Mouse (Mus musculus): ENCODE data around the gene Ltb.

Gene Ltb

DNA sequence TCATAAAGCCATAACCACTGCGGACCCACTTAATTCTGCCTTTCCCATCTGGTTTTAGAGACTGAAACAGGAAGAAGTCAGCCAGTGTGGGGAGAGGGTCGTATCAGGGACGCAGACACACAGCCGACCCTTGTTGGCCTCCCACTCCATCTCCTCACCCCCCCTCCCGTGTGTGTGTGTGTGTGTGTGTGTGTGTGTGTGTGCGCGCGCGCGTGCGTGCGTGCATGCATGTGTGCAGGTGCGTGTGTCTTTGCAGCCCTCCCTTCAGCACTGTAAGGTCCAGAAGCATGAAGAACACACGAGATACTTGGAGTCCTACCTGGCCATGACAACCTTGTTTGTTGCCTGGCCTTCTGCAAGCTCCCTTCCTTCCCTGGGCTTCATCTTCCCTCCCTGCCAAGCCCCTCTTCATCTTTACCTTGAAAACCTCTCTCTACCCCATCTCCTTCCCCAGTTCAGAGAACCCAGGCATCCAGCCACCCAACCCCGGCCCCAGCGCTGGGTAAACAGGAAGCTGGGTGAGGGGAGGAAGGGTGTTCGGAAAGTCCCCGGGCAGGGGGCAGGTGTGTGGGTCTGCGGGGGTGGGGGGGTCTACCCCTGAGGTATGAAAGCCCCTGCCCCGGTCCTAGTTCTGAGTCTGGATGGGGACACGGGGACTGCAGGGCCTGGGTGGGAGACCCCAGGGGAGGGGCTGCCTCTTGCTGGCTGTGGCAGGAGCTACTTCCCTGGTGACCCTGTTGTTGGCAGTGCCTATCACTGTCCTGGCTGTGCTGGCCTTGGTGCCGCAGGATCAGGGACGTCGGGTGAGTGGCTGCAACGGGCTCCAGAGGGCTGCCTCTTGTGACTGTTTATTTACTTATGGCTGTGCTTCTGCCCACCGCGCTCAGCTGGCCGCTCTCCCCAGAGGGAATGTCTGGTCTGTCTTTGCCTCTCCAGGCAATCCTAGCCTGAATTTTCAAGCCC is at the start of gene Ltb:
Ltb (plus strand) TSS at position 559 of the 963 bp plus-strand sequence.
- in situ Hi-C loops (cut with MseI, MboI) = no loop called here

DNA sequence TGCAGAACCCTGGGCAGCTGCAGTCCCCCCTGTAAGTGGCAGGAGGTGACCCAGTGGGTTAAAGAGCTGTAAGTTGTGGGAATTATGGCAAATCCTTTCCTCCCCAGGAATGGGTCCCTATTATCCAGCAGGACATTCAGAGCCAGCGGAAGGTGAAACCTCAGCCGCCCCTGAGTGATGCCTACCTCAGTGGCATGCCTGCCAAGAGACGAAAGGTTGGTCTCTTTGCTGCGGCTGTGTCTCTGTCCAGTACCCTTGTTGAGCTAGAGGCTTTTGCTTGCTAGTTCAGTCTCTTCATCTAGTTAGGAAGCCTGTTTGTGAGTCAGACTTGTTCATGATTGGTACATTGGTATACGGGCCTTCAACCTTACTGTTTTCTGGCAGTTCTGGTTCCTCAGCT is 48.1 kb upstream of the Ltb start:
- in situ Hi-C loops (cut with MseI, MboI) = no loop called here

- in situ Hi-C loops (cut with MseI, MboI) = no loop called here
Measured at GRCm38 (mm10) chr17:35147348-35147747, 46.9 kb upstream of the Ltb start.

- in situ Hi-C loops (cut with MseI, MboI) = no loop called here
Measured at GRCm38 (mm10) chr17:35147922-35148639, 46.2 kb upstream of the Ltb start.

GRCm38 (mm10) chr17:35152121-35152520 is 42.1 kb upstream of the Ltb start:
- in situ Hi-C loops (cut with MseI, MboI) = no loop called here

- in situ Hi-C loops (cut with MseI, MboI) = no loop called here
Measured at GRCm38 (mm10) chr17:35153077-35153476, 41.2 kb upstream of the Ltb start.

GRCm38 (mm10) chr17:35153931-35154330 is 40.3 kb upstream of the Ltb start:
- in situ Hi-C loops (cut with MseI, MboI) = no loop called here

DNA sequence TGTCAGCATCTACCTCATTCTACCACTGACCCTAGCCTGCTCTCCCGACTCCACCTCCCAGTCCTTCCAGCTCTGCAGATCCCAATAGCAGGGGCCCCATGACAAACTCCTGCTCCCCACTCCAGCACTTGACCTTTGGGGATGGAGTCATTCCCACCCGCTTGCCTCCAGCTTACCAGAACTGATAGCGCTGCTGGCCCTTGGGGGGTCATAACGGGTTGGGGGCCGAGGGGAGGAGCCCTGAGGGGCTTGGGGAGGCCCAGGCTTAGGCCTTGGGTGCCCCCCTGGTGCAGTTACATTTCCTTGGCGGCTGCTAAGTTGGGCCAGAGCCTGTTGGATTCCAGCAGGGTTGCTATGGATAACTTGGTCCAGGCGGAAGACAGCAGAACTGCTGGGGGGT is 39.6 kb upstream of the Ltb start:
- in situ Hi-C loops (cut with MseI, MboI) = no loop called here

GRCm38 (mm10) chr17:35155451-35155850 is 38.8 kb upstream of the Ltb start:
- in situ Hi-C loops (cut with MseI, MboI) = no loop called here

- in situ Hi-C loops (cut with MseI, MboI) = no loop called here
Measured at GRCm38 (mm10) chr17:35156461-35157200, 37.6 kb upstream of the Ltb start.

DNA sequence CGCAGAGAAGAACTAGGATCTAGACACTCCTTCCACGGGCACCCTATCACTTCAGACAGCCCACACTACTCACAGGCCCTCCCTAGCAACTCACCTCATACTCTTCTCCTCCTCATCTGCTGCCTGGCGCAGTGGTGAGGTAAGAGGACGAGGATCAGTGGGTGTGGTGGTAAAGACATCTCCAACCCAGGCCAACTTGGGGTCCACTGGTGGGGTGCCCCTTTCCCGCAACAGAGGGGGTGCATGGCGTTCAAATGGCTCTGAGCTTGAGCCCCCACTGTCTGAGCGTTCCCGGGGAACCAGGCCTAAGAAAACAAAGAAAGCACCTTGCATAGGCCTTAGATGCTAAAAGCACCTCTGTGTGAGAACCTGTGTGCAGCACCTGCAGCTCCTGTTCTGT is 37.0 kb upstream of the Ltb start:
- in situ Hi-C loops (cut with MseI, MboI) = no loop called here

GRCm38 (mm10) chr17:35157661-35158175 is 36.5 kb upstream of the Ltb start:
- in situ Hi-C loops (cut with MseI, MboI) = no loop called here

DNA sequence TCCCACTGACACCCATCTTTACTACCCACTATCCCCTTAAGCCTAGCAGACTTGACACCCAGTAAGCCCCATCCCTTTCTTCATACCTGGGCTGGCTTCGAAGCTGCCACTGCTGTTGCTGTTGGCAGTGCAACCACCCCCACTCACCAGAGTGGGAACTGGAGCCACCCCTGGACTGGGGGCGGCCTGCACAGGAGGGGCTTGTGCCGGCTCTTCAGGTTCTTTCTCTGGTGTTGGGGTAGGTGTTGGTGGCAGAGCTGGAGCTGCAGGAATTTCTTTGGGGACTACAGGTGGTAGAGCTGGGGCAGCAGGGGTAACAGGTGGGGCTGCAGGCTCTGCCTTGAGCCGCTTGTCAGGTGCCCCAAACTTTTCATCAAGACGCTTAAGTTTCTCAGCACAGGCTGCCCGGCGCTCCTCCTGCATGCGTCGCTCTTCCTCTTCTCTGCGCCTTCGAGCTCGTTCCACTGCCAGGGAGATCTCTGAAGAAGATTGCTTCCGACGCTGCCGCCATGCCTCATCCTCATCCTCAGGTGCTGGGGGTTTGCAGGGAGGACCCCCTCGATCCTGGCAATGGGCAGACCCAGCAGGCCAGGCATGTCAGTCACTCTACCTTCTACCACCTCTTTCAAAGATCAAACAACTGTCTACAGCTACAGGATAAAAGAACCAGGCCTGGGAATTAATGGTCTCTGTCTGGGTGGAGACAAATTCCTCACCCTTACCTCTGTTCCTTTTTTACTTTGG is 35.2 kb upstream of the Ltb start:
- in situ Hi-C loops (cut with MseI, MboI) = no loop called here

DNA sequence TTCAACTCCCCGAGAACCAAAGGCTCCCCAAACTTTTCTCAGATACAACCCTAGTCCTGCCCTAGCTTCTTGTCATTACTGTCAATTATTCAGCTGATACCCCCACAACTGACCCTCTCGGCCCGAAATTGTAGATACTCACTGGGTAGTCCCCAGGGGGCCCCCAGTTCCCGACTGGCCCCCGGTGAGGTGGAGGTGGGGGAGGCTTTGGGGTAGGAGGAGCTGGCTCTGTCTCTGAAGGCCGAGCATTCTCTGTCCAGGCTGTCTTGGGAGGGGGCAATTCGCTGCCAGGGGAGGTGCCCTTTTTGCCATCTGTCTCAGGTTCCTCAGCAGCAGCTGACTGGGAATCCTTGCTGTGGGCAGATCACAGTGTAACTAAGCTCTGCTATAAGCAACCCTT is 34.6 kb upstream of the Ltb start:
- in situ Hi-C loops (cut with MseI, MboI) = no loop called here

DNA sequence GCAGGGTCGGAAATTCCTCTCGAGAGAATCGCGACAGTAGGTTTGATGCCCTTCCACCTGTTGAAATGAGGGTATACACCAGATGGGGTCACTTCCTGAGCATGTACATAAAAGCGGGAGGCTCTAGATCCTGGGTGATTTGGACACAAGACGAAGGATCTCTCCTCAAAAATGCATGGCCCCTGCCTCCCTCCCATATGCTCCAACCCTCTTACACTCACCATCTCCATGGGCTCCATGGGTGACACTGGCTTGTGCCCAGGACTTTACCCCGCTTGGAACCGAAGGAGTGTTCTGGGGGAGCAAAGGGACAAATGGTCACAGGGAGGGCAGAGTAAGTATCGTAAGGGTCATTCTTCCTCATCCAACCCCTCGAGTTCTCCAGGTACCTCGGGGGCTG is 32.8 kb upstream of the Ltb start:
- in situ Hi-C loops (cut with MseI, MboI) = no loop called here

DNA sequence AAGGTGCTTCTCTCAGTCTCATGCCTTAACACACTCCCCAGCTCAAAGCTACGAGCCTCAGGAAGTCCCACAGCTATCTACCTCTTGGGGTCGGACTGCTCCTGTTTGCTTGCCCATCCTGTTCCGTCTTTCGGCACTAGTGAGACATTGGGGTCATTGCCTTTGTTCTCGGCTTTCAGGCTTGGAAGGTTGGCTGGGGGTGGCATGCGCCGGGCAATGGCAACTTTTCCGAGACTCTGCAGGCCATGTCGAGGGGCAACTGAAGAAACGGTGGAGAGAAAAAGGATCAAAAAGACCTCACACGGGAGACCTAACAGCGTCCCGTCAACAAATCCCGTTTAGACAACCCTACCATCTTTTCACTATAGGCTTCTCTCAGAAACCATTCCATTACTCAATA is 32.1 kb upstream of the Ltb start:
- in situ Hi-C loops (cut with MseI, MboI) = no loop called here

DNA sequence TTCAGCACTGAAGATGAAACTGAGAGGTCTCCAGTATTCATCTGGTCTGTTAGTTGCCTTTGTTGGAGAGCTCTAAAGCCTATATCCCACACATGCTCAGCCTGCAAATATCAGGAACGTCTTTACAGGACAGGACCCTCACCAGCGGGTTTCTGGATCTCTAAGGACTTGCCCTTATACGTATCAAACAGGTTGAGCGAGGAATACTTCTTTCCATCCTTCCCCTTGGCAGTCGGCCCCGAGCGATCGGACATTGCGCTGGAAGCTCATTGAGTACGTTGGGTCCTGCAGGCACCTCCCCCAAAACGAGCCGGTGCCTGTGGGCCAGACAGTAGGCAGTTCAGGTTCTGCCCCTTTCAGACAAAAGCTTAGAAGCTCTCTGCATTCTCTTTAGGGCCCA is 31.5 kb upstream of the Ltb start:
- in situ Hi-C loops (cut with MseI, MboI) = no loop called here

GRCm38 (mm10) chr17:35163326-35164081 is 30.7 kb upstream of the Ltb start:
- in situ Hi-C loops (cut with MseI, MboI) = no loop called here

GRCm38 (mm10) chr17:35164218-35164567 is 30.0 kb upstream of the Ltb start:
- in situ Hi-C loops (cut with MseI, MboI) = no loop called here

DNA sequence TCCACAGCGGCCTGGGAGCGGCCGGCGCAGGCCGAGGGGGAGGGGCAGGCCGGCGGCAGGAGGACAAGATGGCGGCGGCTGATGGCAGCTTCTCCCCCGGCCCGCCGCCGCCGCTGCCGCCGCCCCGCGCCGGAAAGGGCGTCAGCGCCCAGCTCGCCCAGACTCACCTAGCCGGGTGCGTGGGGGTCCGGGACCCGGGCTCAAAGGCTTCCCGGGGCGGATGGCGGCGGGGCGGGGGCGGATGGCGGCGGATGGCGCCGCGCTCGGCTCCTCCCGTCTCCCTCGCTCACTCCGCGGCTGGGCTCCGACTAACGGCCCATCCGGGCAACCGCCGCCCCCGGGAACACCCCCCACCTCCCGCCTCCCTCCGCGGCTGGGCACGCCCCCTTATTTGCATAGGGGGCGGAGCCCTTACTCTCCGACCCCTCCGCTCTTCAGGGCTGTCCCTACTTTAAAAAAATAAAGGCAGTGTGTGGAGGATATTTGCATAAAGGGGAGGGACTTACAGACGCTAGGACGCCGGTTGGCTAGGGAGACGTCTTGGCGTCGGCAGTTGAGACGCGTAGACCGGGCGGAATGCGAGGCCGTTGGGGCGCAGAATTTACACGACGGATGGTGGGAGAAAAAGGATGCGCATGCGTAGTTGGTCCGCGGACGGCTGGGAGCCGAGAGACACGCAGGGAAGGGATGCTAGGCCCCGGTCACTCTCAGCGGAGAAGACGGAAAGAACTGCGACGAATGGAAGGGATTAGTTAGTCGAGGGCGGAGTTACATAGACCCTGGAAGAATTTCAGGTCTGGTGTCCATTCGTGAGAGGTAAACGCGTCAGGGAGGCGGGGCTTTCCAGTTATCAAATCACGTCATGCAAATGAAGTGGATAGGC is 29.4 kb upstream of the Ltb start, which contains the start of gene Prrc2a:
Prrc2a (minus strand) TSS at position 330 of the 883 bp plus-strand sequence.
- in situ Hi-C loops (cut with MseI, MboI) = no loop called here

All from mouse trophoblast stem cell (cell line).